ENCODE assay signal across 8 mouse cellular contexts in the genomic region with DNA sequence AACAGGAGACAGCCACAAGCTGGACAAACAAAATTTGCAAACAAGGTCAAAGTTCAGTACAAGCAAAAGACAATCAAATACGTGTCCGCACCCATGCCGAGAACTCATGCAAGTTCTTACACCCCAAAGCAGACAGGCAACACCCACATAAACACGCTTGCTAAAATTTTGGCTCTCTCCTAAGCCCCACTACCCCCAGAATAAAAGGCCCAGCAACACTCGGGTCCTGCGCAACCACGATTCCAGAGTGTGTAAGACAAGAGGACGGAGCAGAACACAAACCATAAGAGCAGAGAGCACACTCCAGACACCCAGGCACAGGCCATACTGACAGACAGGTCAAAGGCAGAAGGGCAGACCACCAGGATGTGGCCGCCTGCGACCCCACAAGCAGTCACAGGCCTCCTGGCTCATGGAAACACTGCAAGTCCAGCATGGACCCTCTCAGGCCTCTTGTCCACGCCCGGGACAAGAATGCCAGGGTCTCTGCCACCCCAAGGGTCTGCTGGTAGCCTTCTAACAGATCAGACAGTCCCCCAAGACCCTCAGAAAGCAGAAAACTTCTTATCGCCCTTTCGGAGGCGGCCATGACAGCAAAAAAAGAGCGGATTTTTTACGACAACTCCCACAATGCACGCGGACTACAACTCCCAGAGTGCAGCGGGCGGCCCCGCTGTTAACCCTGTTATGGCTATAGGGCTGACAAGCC. TPM values are rescaled to one million over a fixed set of nuclear protein-coding genes. Genes with fewer than 3 reads are reported as not detected.
DNase-seq lines count a peak whose midpoint lies in the region; ATAC-seq and TF ChIP-seq lines count a peak whose summit lies in the region.

No protein-coding gene starts in this region.

- peak overlapping the region; percentile 81 for H3K9ac ChIP-seq in forebrain, postnatal 0 days
- peak overlapping the region; percentile 91 for H3K9ac ChIP-seq in lung, embryonic 16.5 days (ENCODE audit: low read length)

- peaks cover 1% of the 10 kb centered on the region; the same call in 1 of the 2 replicates for H3K27me3 ChIP-seq in G1E (ENCODE audit: insufficient read depth, low read length)
- no peaks in the 10 kb centered on the region for H3K27me3 ChIP-seq in forebrain, postnatal 0 days (ENCODE audit: insufficient read depth, low read length)
- peaks cover 7% of the 10 kb centered on the region; the same call in 1 of the 2 replicates for H3K27me3 ChIP-seq in lung, embryonic 16.5 days (ENCODE audit: control insufficient read depth, insufficient read depth, low read depth, low read length)

- H3K4me2 ChIP-seq in forebrain, postnatal 0 days (ENCODE audit: low read depth): peak overlapping the region; percentile 85
- peak overlapping the region; percentile 80 for H3K4me2 ChIP-seq in lung, embryonic 16.5 days (ENCODE audit: low read depth, low read length)

- H3K27ac ChIP-seq in forebrain, postnatal 0 days (ENCODE audit: low read depth, low read length): no peak overlapping the region
- no peak overlapping the region for H3K27ac ChIP-seq in lung, embryonic 16.5 days (ENCODE audit: low read length)

- DNase-seq in G1E (ENCODE audit: low spot score): peak; percentile 23
- peak; percentile 91 for DNase-seq in cerebellum, adult 18-20 months
- DNase-seq in forebrain, postnatal 0 days: peak; percentile 92
- DNase-seq in layer of hippocampus, adult 9-10 months (ENCODE audit: low spot score): peak; percentile 67
- peak; percentile 61 for DNase-seq in ovary, postnatal 10 days (ENCODE audit: low spot score)
- DNase-seq in thymus, postnatal 10 days (ENCODE audit: low spot score in 2 of 2): peak; percentile 74 to 80

- H3K9me3 ChIP-seq in G1E (replicated peaks): no peaks in the 10 kb centered on the region
- H3K9me3 ChIP-seq in forebrain, postnatal 0 days (ENCODE audit: low read length): no peaks in the 10 kb centered on the region
- no peaks in the 10 kb centered on the region for H3K9me3 ChIP-seq in lung, embryonic 16.5 days (ENCODE audit: control insufficient read depth, low read length)

- peaks cover 16% of the 10 kb centered on the region for H3K36me3 ChIP-seq in G1E (replicated peaks)
- H3K36me3 ChIP-seq in forebrain, postnatal 0 days (ENCODE audit: insufficient read depth): no peaks in the 10 kb centered on the region
- H3K36me3 ChIP-seq in lung, embryonic 16.5 days (ENCODE audit: control insufficient read depth, insufficient read depth, low read length): no peaks in the 10 kb centered on the region

- WGBS in forebrain, postnatal 0 days: 1% methylated on average over 22 of the region's 22 CpGs
- WGBS in lung, embryonic 16.5 days: under 1% methylated on average over 22 of the region's 22 CpGs

- peak; percentile 92 for ATAC-seq in G1E (ENCODE audit: extremely low read depth, insufficient number of reproducible peaks, low FRiP score, poor library complexity, severe bottlenecking)
- peak; percentile 100 for ATAC-seq in forebrain, postnatal 0 days
- peak; percentile 98 to 100 for ATAC-seq in hematopoietic stem cell, adult 5-6 weeks (replicated peaks in 1 of 2; ENCODE audit: insufficient read depth in 1 of 2, low FRiP score in 2 of 2, low TSS enrichment in 1 of 2, low read depth in 1 of 2, poor library complexity in 2 of 2, severe bottlenecking in 2 of 2)
- ATAC-seq in lung, embryonic 16.5 days (ENCODE audit: low read depth): peak; percentile 98

- no peak for TF ChIP-seq CTCF in G1E (IDR thresholded peaks at IDR 0.05; ENCODE audit: low read depth, low read length)
- no peak for TF ChIP-seq CTCF in forebrain, postnatal 0 days (IDR thresholded peaks at IDR 0.05; ENCODE audit: low read depth)

- peaks cover 17% of the 10 kb centered on the region for H3K4me1 ChIP-seq in G1E (ENCODE audit: insufficient read depth, low read depth, low read length)
- peaks cover 10% of the 10 kb centered on the region; the same call in 1 of the 2 replicates for H3K4me1 ChIP-seq in forebrain, postnatal 0 days (ENCODE audit: insufficient read depth)
- peaks cover 4% of the 10 kb centered on the region for H3K4me1 ChIP-seq in lung, embryonic 16.5 days (replicated peaks; ENCODE audit: control insufficient read depth, insufficient read depth, low read length)

- peak overlapping the region; percentile 99 for H3K4me3 ChIP-seq in G1E (ENCODE audit: low read depth, low read length)
- H3K4me3 ChIP-seq in forebrain, postnatal 0 days (ENCODE audit: low read depth, low read length): peak overlapping the region; percentile 94
- H3K4me3 ChIP-seq in lung, embryonic 16.5 days (ENCODE audit: low read length): peak overlapping the region; percentile 82

RNA-seq across cellular contexts. Expression of gene Hsd17b12, which starts 20.7 kb away (rescaled TPM):
- total RNA-seq in G1E (2014; fragmentation: Nextera tagmentation): 55.5 and 61.0 TPM in 2 replicates
- 140 and 148 TPM in 2 replicates for total RNA-seq in G1E (2017)
- 27.0 and 28.0 TPM in 2 replicates for polyA plus RNA-seq in G1E (2012)
- 64.1 and 75.8 TPM in 2 replicates for total RNA-seq in forebrain, postnatal 0 days (2014; rRNA removed)
- polyA plus RNA-seq in forebrain, postnatal 0 days (2015; fragmentation: Nextera tagmentation; extraction: Ambion mirVana): 134 and 142 TPM in 2 replicates
- total RNA-seq in hematopoietic stem cell, adult 5-6 weeks (2017): 121 and 129 TPM in 2 replicates
- polyA plus RNA-seq in lung, embryonic 16.5 days (2015; fragmentation: Nextera tagmentation; extraction: Ambion mirVana): 115 and 116 TPM in 2 replicates

Comparison
In these comparisons a context has a peak if more than half of its experiments do, and no peak if none do; other contexts are left out.
1. DNase-seq: peak in every context shown above with its lines; median percentile 92 in forebrain, postnatal 0 days; 91 in cerebellum, adult 18-20 months; 77 in thymus, postnatal 10 days; 67 in layer of hippocampus, adult 9-10 months; 61 in ovary, postnatal 10 days; 23 in G1E.